Mouse (Mus musculus): ENCODE measurements around the gene Gm11627. TPM values are rescaled to one million over a fixed set of nuclear protein-coding genes. Genes with fewer than 3 reads are reported as not detected.

Gm11627 gene
- polyA plus RNA-seq, 1 experiment from 2014 or later: 22.4 TPM

GRCm38 (mm10) chr11:102619449-102619848 lies 40.2 kb upstream of the Gm11627 start:
- WGBS: 62% methylated on average over 2 of the region's 2 CpGs
- TF ChIP-seq CTCF (IDR thresholded peaks at IDR 0.05; ENCODE audit: low read depth): peak; percentile 45
- TF ChIP-seq EP300 (optimal IDR thresholded peaks at IDR 0.05): no peak
- no peak overlapping the region for H3K4me2 ChIP-seq (replicated peaks; ENCODE audit: low read depth)
- ATAC-seq (ENCODE audit: low FRiP score, low TSS enrichment) (no peak), DNase-seq (ENCODE audit: low spot score) (no peak)
- peaks cover 1% of the 10 kb centered on the region; the same call in 1 of the 2 replicates for H3K4me1 ChIP-seq (replicated peaks; ENCODE audit: control insufficient read depth, insufficient read depth)
- no peaks in the 10 kb centered on the region for H3K36me3 ChIP-seq (ENCODE audit: control insufficient read depth, insufficient read depth, low read length)
- H3K4me3 ChIP-seq (ENCODE audit: low read depth, low read length): no peak overlapping the region
- H3K27ac ChIP-seq (replicated peaks): no peak overlapping the region
- H3K9ac ChIP-seq (ENCODE audit: low read length): no peak overlapping the region
- H3K27me3 ChIP-seq (ENCODE audit: control insufficient read depth, insufficient read depth, low read length): no peaks in the 10 kb centered on the region
- H3K9me3 ChIP-seq (ENCODE audit: control insufficient read depth, low read length): 0 out of 2 replicates have a peak, but pooled peaks cover 2% of the 10 kb centered on the region

GRCm38 (mm10) chr11:102611317-102611705 lies 32.0 kb upstream of the Gm11627 start:
- WGBS: 38% methylated on average over 6 of the region's 6 CpGs
- Histone ChIP-seq H3K4me3 (ENCODE audit: low read depth, low read length) (no peak overlapping the region), H3K4me2 (replicated peaks; ENCODE audit: low read depth) (no peak overlapping the region), H3K9ac (ENCODE audit: low read length) (no peak overlapping the region), H3K27me3 (ENCODE audit: control insufficient read depth, insufficient read depth, low read length) (no peaks in the 10 kb centered on the region), H3K4me1 (replicated peaks; ENCODE audit: control insufficient read depth, insufficient read depth) (0 out of 2 replicates have a peak, but pooled peaks cover 3% of the 10 kb centered on the region), H3K27ac (replicated peaks) (peak overlapping the region; percentile 77), H3K9me3 (ENCODE audit: control insufficient read depth, low read length) (no peaks in the 10 kb centered on the region), H3K36me3 (ENCODE audit: control insufficient read depth, insufficient read depth, low read length) (no peaks in the 10 kb centered on the region)
- no peak for DNase-seq (ENCODE audit: low spot score)
- no peak for ATAC-seq (ENCODE audit: low FRiP score, low TSS enrichment)
- TF ChIP-seq EP300 (optimal IDR thresholded peaks at IDR 0.05): no peak
- TF ChIP-seq CTCF (IDR thresholded peaks at IDR 0.05; ENCODE audit: low read depth): no peak

- 0 out of 2 replicates have a peak, but pooled peaks cover 3% of the 10 kb centered on the region for H3K4me1 ChIP-seq (replicated peaks; ENCODE audit: control insufficient read depth, insufficient read depth)
- WGBS: 26% methylated on average over 9 of the region's 9 CpGs
- H3K9ac ChIP-seq (ENCODE audit: low read length): 0 out of 2 replicates have a peak overlapping the region, but pooled peaks have one; percentile 43
- H3K27ac ChIP-seq (replicated peaks): peak overlapping the region; percentile 77
- DNase-seq (ENCODE audit: low spot score) (no peak), ATAC-seq (ENCODE audit: low FRiP score, low TSS enrichment) (no peak)
- no peaks in the 10 kb centered on the region for H3K9me3 ChIP-seq (ENCODE audit: control insufficient read depth, low read length)
- no peak overlapping the region for H3K4me2 ChIP-seq (replicated peaks; ENCODE audit: low read depth)
- no peak overlapping the region for H3K4me3 ChIP-seq (ENCODE audit: low read depth, low read length)
- TF ChIP-seq EP300 (optimal IDR thresholded peaks at IDR 0.05) (no peak), CTCF (IDR thresholded peaks at IDR 0.05; ENCODE audit: low read depth) (no peak)
- H3K36me3 ChIP-seq (ENCODE audit: control insufficient read depth, insufficient read depth, low read length): no peaks in the 10 kb centered on the region
- H3K27me3 ChIP-seq (ENCODE audit: control insufficient read depth, insufficient read depth, low read length): no peaks in the 10 kb centered on the region
These were observed 31.5 kb upstream of the Gm11627 start for GRCm38 (mm10) chr11:102610675-102611316.

GRCm38 (mm10) chr11:102610260-102610659 lies 31.0 kb upstream of the Gm11627 start:
- no peak for TF ChIP-seq CTCF (IDR thresholded peaks at IDR 0.05; ENCODE audit: low read depth)
- TF ChIP-seq EP300 (optimal IDR thresholded peaks at IDR 0.05): no peak
- no peaks in the 10 kb centered on the region for H3K9me3 ChIP-seq (ENCODE audit: control insufficient read depth, low read length)
- H3K4me3 ChIP-seq (ENCODE audit: low read depth, low read length): no peak overlapping the region
- peak overlapping the region; percentile 77; the same call in 1 of the 2 replicates for H3K27ac ChIP-seq (replicated peaks)
- no peaks in the 10 kb centered on the region for H3K27me3 ChIP-seq (ENCODE audit: control insufficient read depth, insufficient read depth, low read length)
- H3K9ac ChIP-seq (ENCODE audit: low read length): no peak overlapping the region
- ATAC-seq (ENCODE audit: low FRiP score, low TSS enrichment) (no peak), DNase-seq (ENCODE audit: low spot score) (no peak)
- no peaks in the 10 kb centered on the region for H3K36me3 ChIP-seq (ENCODE audit: control insufficient read depth, insufficient read depth, low read length)
- WGBS: 34% methylated on average over 4 of the region's 4 CpGs
- 0 out of 2 replicates have a peak, but pooled peaks cover 3% of the 10 kb centered on the region for H3K4me1 ChIP-seq (replicated peaks; ENCODE audit: control insufficient read depth, insufficient read depth)
- no peak overlapping the region for H3K4me2 ChIP-seq (replicated peaks; ENCODE audit: low read depth)

GRCm38 (mm10) chr11:102609483-102609882 lies 30.2 kb upstream of the Gm11627 start:
- DNase-seq (ENCODE audit: low spot score) (no peak), ATAC-seq (ENCODE audit: low FRiP score, low TSS enrichment) (no peak)
- no peak overlapping the region for H3K4me3 ChIP-seq (ENCODE audit: low read depth, low read length)
- H3K4me1 ChIP-seq (replicated peaks; ENCODE audit: control insufficient read depth, insufficient read depth): 0 out of 2 replicates have a peak, but pooled peaks cover 3% of the 10 kb centered on the region
- H3K27ac ChIP-seq (replicated peaks): no peak overlapping the region; the same call in 1 of the 2 replicates
- WGBS: 50% methylated on average over 8 of the region's 8 CpGs
- no peak overlapping the region for H3K9ac ChIP-seq (ENCODE audit: low read length)
- H3K36me3 ChIP-seq (ENCODE audit: control insufficient read depth, insufficient read depth, low read length): no peaks in the 10 kb centered on the region
- TF ChIP-seq CTCF (IDR thresholded peaks at IDR 0.05; ENCODE audit: low read depth) (no peak), EP300 (optimal IDR thresholded peaks at IDR 0.05) (no peak)
- H3K27me3 ChIP-seq (ENCODE audit: control insufficient read depth, insufficient read depth, low read length): no peaks in the 10 kb centered on the region
- H3K4me2 ChIP-seq (replicated peaks; ENCODE audit: low read depth): no peak overlapping the region
- H3K9me3 ChIP-seq (ENCODE audit: control insufficient read depth, low read length): no peaks in the 10 kb centered on the region

GRCm38 (mm10) chr11:102608691-102609090 lies 29.4 kb upstream of the Gm11627 start:
- H3K36me3 ChIP-seq (ENCODE audit: control insufficient read depth, insufficient read depth, low read length): no peaks in the 10 kb centered on the region
- DNase-seq (ENCODE audit: low spot score) (no peak), ATAC-seq (ENCODE audit: low FRiP score, low TSS enrichment) (no peak)
- peak overlapping the region; percentile 25 for H3K27ac ChIP-seq (replicated peaks)
- no peak overlapping the region for H3K4me3 ChIP-seq (ENCODE audit: low read depth, low read length)
- H3K4me2 ChIP-seq (replicated peaks; ENCODE audit: low read depth): no peak overlapping the region
- no peak overlapping the region for H3K9ac ChIP-seq (ENCODE audit: low read length)
- 38% methylated on average over 4 of the region's 4 CpGs for WGBS
- no peaks in the 10 kb centered on the region for H3K27me3 ChIP-seq (ENCODE audit: control insufficient read depth, insufficient read depth, low read length)
- H3K9me3 ChIP-seq (ENCODE audit: control insufficient read depth, low read length): no peaks in the 10 kb centered on the region
- H3K4me1 ChIP-seq (replicated peaks; ENCODE audit: control insufficient read depth, insufficient read depth): 0 out of 2 replicates have a peak, but pooled peaks cover 3% of the 10 kb centered on the region
- TF ChIP-seq CTCF (IDR thresholded peaks at IDR 0.05; ENCODE audit: low read depth): no peak
- TF ChIP-seq EP300 (optimal IDR thresholded peaks at IDR 0.05): no peak

All from stomach, postnatal 0 days (tissue).